Mouse (Mus musculus) urinary bladder, postnatal 25 days (tissue): ENCODE measurements at regions not wholly inside any gene's neighbourhood (a gene's known extent, or its start where the extent isn't known, plus 50 kb on each side); places are given as distances from the start of the nearest gene placed in this dataset.

Experiments
- DNase-seq: peaks from one replicate; pipeline ENCODE4 v3.0.0; 2022; ENCODE audit warnings: low spot score

- DNase-seq, result peak; percentile 79
Measured at GRCm38 (mm10) chr2:172773176-172773575, 166.9 kb downstream of the Bmp7 start.

GRCm38 (mm10) chr2:172776485-172776884 lies 163.6 kb downstream of the Bmp7 start:
- peak; percentile 12 for DNase-seq

GRCm38 (mm10) chr2:172777774-172778173 lies 162.3 kb downstream of the Bmp7 start:
- DNase-seq, result no peak

- no peak for DNase-seq
Measured at GRCm38 (mm10) chr2:172779096-172779495, 161.0 kb downstream of the Bmp7 start.

GRCm38 (mm10) chr2:172782686-172783085 lies 157.4 kb downstream of the Bmp7 start:
- DNase-seq, result no peak

- no peak for DNase-seq
Measured at GRCm38 (mm10) chr2:172786297-172786696, 153.8 kb downstream of the Bmp7 start.

GRCm38 (mm10) chr2:172787203-172787944 lies 152.7 kb downstream of the Bmp7 start:
- DNase-seq, result no peak

- no peak for DNase-seq
Measured at GRCm38 (mm10) chr2:172789260-172789659, 150.9 kb downstream of the Bmp7 start.

GRCm38 (mm10) chr2:172792555-172792954 lies 147.6 kb downstream of the Bmp7 start:
- no peak for DNase-seq

- DNase-seq, result no peak
Measured at GRCm38 (mm10) chr2:172793991-172794390, 146.1 kb downstream of the Bmp7 start.

- DNase-seq, result no peak
Measured at GRCm38 (mm10) chr2:172794771-172795170, 145.3 kb downstream of the Bmp7 start.

GRCm38 (mm10) chr2:172796104-172796503 lies 144.0 kb downstream of the Bmp7 start:
- DNase-seq, result no peak

- DNase-seq, result no peak
Measured at GRCm38 (mm10) chr2:172796955-172797354, 143.2 kb downstream of the Bmp7 start.

GRCm38 (mm10) chr2:172799951-172800350 lies 140.2 kb downstream of the Bmp7 start:
- no peak for DNase-seq

- DNase-seq, result no peak
Measured at GRCm38 (mm10) chr2:172800801-172801200, 139.3 kb downstream of the Bmp7 start.

- no peak for DNase-seq
Measured at GRCm38 (mm10) chr2:172801804-172802203, 138.3 kb downstream of the Bmp7 start.

GRCm38 (mm10) chr2:172807446-172807845 lies 132.7 kb downstream of the Bmp7 start:
- DNase-seq, result no peak

GRCm38 (mm10) chr2:172809306-172809705 lies 130.8 kb downstream of the Bmp7 start:
- DNase-seq, result no peak

GRCm38 (mm10) chr2:172813319-172813718 lies 126.8 kb downstream of the Bmp7 start:
- DNase-seq, result no peak

- no peak for DNase-seq
Measured at GRCm38 (mm10) chr2:172813906-172814305, 126.2 kb downstream of the Bmp7 start.

- no peak for DNase-seq
Measured at GRCm38 (mm10) chr2:172815146-172815545, 125.0 kb downstream of the Bmp7 start.

- no peak for DNase-seq
Measured at GRCm38 (mm10) chr2:172817058-172817745, 122.9 kb downstream of the Bmp7 start.
